Mouse (Mus musculus) liver, embryonic 14.5 days (tissue): Measurements from ENCODE around the gene Osbpl3.

Experiments used
- CTCF ChIP-seq: IDR thresholded peaks from 2 replicates; pipeline ENCODE4 v1.5.1; 2016; ENCODE audit warnings: antibody characterized with exemption, low read depth, control low read depth
- EP300 ChIP-seq: IDR thresholded peaks from 2 replicates; pipeline ENCODE4 v1.6.1; 2016; ENCODE audit warnings: antibody characterized with exemption, low read depth

DNA sequence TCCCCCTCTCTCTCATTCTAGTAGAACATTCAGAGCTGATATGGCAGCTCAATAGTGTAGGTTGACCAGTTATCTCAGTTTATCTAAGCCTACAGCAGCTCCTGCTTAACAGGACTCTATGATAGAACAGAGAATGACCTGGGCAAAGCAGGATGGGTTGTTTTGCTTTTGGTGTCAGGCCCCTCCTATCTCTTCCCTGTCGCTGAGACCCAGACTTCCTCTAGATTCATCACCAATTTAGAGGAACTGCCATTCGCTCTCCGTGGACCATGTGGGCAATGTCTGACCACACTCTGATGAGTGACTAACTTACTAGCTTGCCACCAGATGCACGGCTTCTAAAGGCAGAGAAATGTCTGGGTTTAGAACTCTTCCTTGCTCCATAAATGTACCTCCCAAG lies 164.4 kb downstream of the Osbpl3 start:
- no peak for TF ChIP-seq CTCF
- TF ChIP-seq EP300, result no peak
